ENCODE assay signal across 23 mouse cellular contexts in genomic region chr8:124014751-124015150, GRCm38 (mm10). TPM values are rescaled to one million over a fixed set of nuclear protein-coding genes. Genes with fewer than 3 reads are reported as not detected.
DNase-seq lines count a peak whose midpoint lies in the region; ATAC-seq and TF ChIP-seq lines count a peak whose summit lies in the region.
"Had no signal": no experiment of that assay in that cellular context is flagged by ENCODE, and none has a peak within 500 bp of the region (broad histone marks: within the 10 kb centered on the region; RNA-seq: fewer than 3 reads in every experiment).

No protein-coding gene starts in this region.

- peaks cover 90% of the 10 kb centered on the region for H3K4me1 ChIP-seq in E14TG2a.4 (replicated peaks; ENCODE audit: low read depth, low read length)
- H3K4me1 ChIP-seq in intestine, embryonic 15.5 days (replicated peaks): peaks cover 15% of the 10 kb centered on the region
- peaks cover 15% of the 10 kb centered on the region for H3K4me1 ChIP-seq in stomach, embryonic 16.5 days (ENCODE audit: control insufficient read depth, insufficient read depth, low read length)
- peaks cover 7% of the 10 kb centered on the region for H3K4me1 ChIP-seq in forebrain, embryonic 16.5 days (replicated peaks; ENCODE audit: control insufficient read depth, insufficient read depth, low read length)
- peaks cover 14% of the 10 kb centered on the region for H3K4me1 ChIP-seq in forebrain, embryonic 10.5 days

- H3K27ac ChIP-seq in intestine, embryonic 15.5 days: peak overlapping the region; percentile 60; the same call in 1 of the 2 replicates
- peak overlapping the region; percentile 6; the same call in 1 of the 2 replicates for H3K27ac ChIP-seq in stomach, embryonic 16.5 days (ENCODE audit: low read length)
- no peak overlapping the region for H3K27ac ChIP-seq in forebrain, embryonic 16.5 days (ENCODE audit: low read length)
- no peak overlapping the region for H3K27ac ChIP-seq in forebrain, embryonic 10.5 days
- H3K27ac ChIP-seq: embryonic facial prominence, embryonic 15.5 days; forebrain, embryonic 15.5 days; heart, embryonic 10.5 days; hindbrain, embryonic 13.5 days; hindbrain, postnatal 0 days had no signal

- H3K9ac ChIP-seq in intestine, embryonic 15.5 days: no peak overlapping the region
- no peak overlapping the region for H3K9ac ChIP-seq in stomach, embryonic 16.5 days (ENCODE audit: low read length)
- H3K9ac ChIP-seq in forebrain, embryonic 16.5 days (replicated peaks; ENCODE audit: low read depth, low read length): no peak overlapping the region
- H3K9ac ChIP-seq: embryonic facial prominence, embryonic 15.5 days; forebrain, embryonic 15.5 days; hindbrain, embryonic 13.5 days had no signal

- peaks cover 57% of the 10 kb centered on the region for H3K36me3 ChIP-seq in E14TG2a.4 (ENCODE audit: insufficient read depth, low read length)
- no peaks in the 10 kb centered on the region; the same call in 1 of the 2 replicates for H3K36me3 ChIP-seq in intestine, embryonic 15.5 days
- no peaks in the 10 kb centered on the region for H3K36me3 ChIP-seq in stomach, embryonic 16.5 days (ENCODE audit: control insufficient read depth, insufficient read depth, low read length)
- H3K36me3 ChIP-seq in forebrain, embryonic 16.5 days (ENCODE audit: control insufficient read depth, insufficient read depth): 0 out of 2 replicates have a peak, but pooled peaks cover under 1% of the 10 kb centered on the region
- H3K36me3 ChIP-seq in forebrain, embryonic 10.5 days (replicated peaks): peaks cover 13% of the 10 kb centered on the region
- H3K36me3 ChIP-seq: forebrain, embryonic 15.5 days had no signal

- peak; percentile 70 for ATAC-seq in intestine, embryonic 15.5 days
- ATAC-seq in stomach, embryonic 16.5 days (ENCODE audit: insufficient read depth, low FRiP score): no peak
- ATAC-seq in forebrain, embryonic 16.5 days: no peak
- ATAC-seq: CD4-positive, CD25-positive, alpha-beta regulatory T cell, adult 4 months; forebrain, embryonic 15.5 days; hindbrain, postnatal 0 days had no signal

- no peak for TF ChIP-seq CTCF in E14TG2a.4 (conservative IDR thresholded peaks at IDR 0.05; ENCODE audit: low read length)

- WGBS in intestine, embryonic 15.5 days: 47% methylated on average over 3 of the region's 3 CpGs
- 39% methylated on average over 3 of the region's 3 CpGs for WGBS in stomach, embryonic 16.5 days
- WGBS in forebrain, embryonic 16.5 days: 84% methylated on average over 3 of the region's 3 CpGs
- 91% methylated on average over 3 of the region's 3 CpGs for WGBS in forebrain, embryonic 10.5 days

- peak overlapping the region; percentile 37 for H3K4me3 ChIP-seq in E14TG2a.4 (replicated peaks; ENCODE audit: low read length)
- no peak overlapping the region for H3K4me3 ChIP-seq in intestine, embryonic 15.5 days (replicated peaks)
- no peak overlapping the region for H3K4me3 ChIP-seq in stomach, embryonic 16.5 days (replicated peaks; ENCODE audit: low read length)
- no peak overlapping the region for H3K4me3 ChIP-seq in forebrain, embryonic 16.5 days (replicated peaks; ENCODE audit: low read length)
- H3K4me3 ChIP-seq in forebrain, embryonic 10.5 days: no peak overlapping the region
- H3K4me3 ChIP-seq: embryonic facial prominence, embryonic 15.5 days; erythroblast, embryonic 14.5 days; forebrain, embryonic 15.5 days; heart, embryonic 10.5 days; hindbrain, embryonic 13.5 days had no signal

- no peak overlapping the region for H3K4me2 ChIP-seq in intestine, embryonic 15.5 days (replicated peaks)
- H3K4me2 ChIP-seq in stomach, embryonic 16.5 days (ENCODE audit: low read depth, low read length): no peak overlapping the region
- H3K4me2 ChIP-seq in forebrain, embryonic 16.5 days (ENCODE audit: low read length): no peak overlapping the region
- H3K4me2 ChIP-seq: embryonic facial prominence, embryonic 15.5 days; forebrain, embryonic 15.5 days; hindbrain, embryonic 13.5 days had no signal

- H3K27me3 ChIP-seq in E14TG2a.4 (ENCODE audit: insufficient read depth, low read length): no peaks in the 10 kb centered on the region
- no peaks in the 10 kb centered on the region for H3K27me3 ChIP-seq in intestine, embryonic 15.5 days (replicated peaks)
- no peaks in the 10 kb centered on the region for H3K27me3 ChIP-seq in stomach, embryonic 16.5 days (ENCODE audit: control insufficient read depth, insufficient read depth, low read length)
- H3K27me3 ChIP-seq in forebrain, embryonic 16.5 days (replicated peaks; ENCODE audit: control insufficient read depth, insufficient read depth, low read length): no peaks in the 10 kb centered on the region
- no peaks in the 10 kb centered on the region for H3K27me3 ChIP-seq in forebrain, embryonic 10.5 days (ENCODE audit: poor library complexity, severe bottlenecking)
- H3K27me3 ChIP-seq: embryonic facial prominence, embryonic 15.5 days; forebrain, embryonic 15.5 days; hindbrain, embryonic 13.5 days had no signal

- DNase-seq in 3T3-L1 (ENCODE audit: low read depth, low spot score): peak; percentile 58
- DNase-seq in right cerebral cortex, postnatal 10 days (ENCODE audit: low spot score in 2 of 2): no peak
- no peak for DNase-seq in forebrain, embryonic 10.5 days (ENCODE audit: extremely low spot score, low spot score)
- DNase-seq: adrenal gland, adult 8-10 months; adrenal gland, postnatal 36 days; B cell, adult 2 months; cerebellum, adult 8-10 months; cerebellum, postnatal 14 days; embryo, embryonic 11 days; gastrocnemius, postnatal 10 days; heart, adult 18-20 months; heart, postnatal 10 days had no signal

- no peaks in the 10 kb centered on the region for H3K9me3 ChIP-seq in E14TG2a.4 (ENCODE audit: low read length)
- no peaks in the 10 kb centered on the region for H3K9me3 ChIP-seq in intestine, embryonic 15.5 days
- no peaks in the 10 kb centered on the region for H3K9me3 ChIP-seq in stomach, embryonic 16.5 days (replicated peaks; ENCODE audit: control insufficient read depth, low read length)
- H3K9me3 ChIP-seq in forebrain, embryonic 16.5 days (ENCODE audit: control insufficient read depth, low read length): no peaks in the 10 kb centered on the region
- H3K9me3 ChIP-seq in forebrain, embryonic 10.5 days: no peaks in the 10 kb centered on the region
- H3K9me3 ChIP-seq: embryonic facial prominence, embryonic 15.5 days; forebrain, embryonic 15.5 days; heart, embryonic 10.5 days; hindbrain, embryonic 13.5 days had no signal

RNA-seq across cellular contexts. Expression of gene Taf5l, which starts 6.4 kb away (rescaled TPM):
- 40.0 and 40.6 TPM in 2 replicates for polyA plus RNA-seq in intestine, embryonic 15.5 days (2015; fragmentation: Nextera tagmentation; extraction: Ambion mirVana)
- 28.0 and 29.2 TPM in 2 replicates for polyA plus RNA-seq in stomach, embryonic 16.5 days (2015; fragmentation: Nextera tagmentation; extraction: Ambion mirVana)
- polyA plus RNA-seq in forebrain, embryonic 16.5 days (2015; fragmentation: Nextera tagmentation; extraction: Ambion mirVana): 27.1 and 30.0 TPM in 2 replicates
- 47.6 and 48.8 TPM in 2 replicates for polyA plus RNA-seq in forebrain, embryonic 10.5 days (2016; fragmentation: Nextera tagmentation; extraction: Ambion mirVana)

RNA-seq across cellular contexts. Expression of gene Urb2, which starts 6.6 kb away (rescaled TPM):
- polyA plus RNA-seq in intestine, embryonic 15.5 days (2015; fragmentation: Nextera tagmentation; extraction: Ambion mirVana): 3.8 and 4.6 TPM in 2 replicates
- polyA plus RNA-seq in stomach, embryonic 16.5 days (2015; fragmentation: Nextera tagmentation; extraction: Ambion mirVana): 4.4 and 4.5 TPM in 2 replicates
- 4.3 and 4.6 TPM in 2 replicates for polyA plus RNA-seq in forebrain, embryonic 16.5 days (2015; fragmentation: Nextera tagmentation; extraction: Ambion mirVana)
- polyA plus RNA-seq in forebrain, embryonic 10.5 days (2016; fragmentation: Nextera tagmentation; extraction: Ambion mirVana): 8.8 and 9.0 TPM in 2 replicates

RNA-seq across cellular contexts. Expression of gene Abcb10, which starts 31.8 kb away (rescaled TPM):
- polyA plus RNA-seq in intestine, embryonic 15.5 days (2015; fragmentation: Nextera tagmentation; extraction: Ambion mirVana): 21.9 and 22.3 TPM in 2 replicates
- polyA plus RNA-seq in stomach, embryonic 16.5 days (2015; fragmentation: Nextera tagmentation; extraction: Ambion mirVana): 25.0 and 26.0 TPM in 2 replicates
- polyA plus RNA-seq in forebrain, embryonic 16.5 days (2015; fragmentation: Nextera tagmentation; extraction: Ambion mirVana): 10.1 and 10.8 TPM in 2 replicates
- polyA plus RNA-seq in forebrain, embryonic 10.5 days (2016; fragmentation: Nextera tagmentation; extraction: Ambion mirVana): 20.3 and 21.8 TPM in 2 replicates

Comparison
In these comparisons a context has a peak if more than half of its experiments do, and no peak if none do; other contexts are left out.
1. H3K27ac ChIP-seq: peak in intestine, embryonic 15.5 days (single experiment) and stomach, embryonic 16.5 days (single experiment); none in forebrain, embryonic 16.5 days (single experiment) and forebrain, embryonic 10.5 days (single experiment).